Mouse (Mus musculus) left cerebral cortex, postnatal 25 days (tissue): Measurements from ENCODE around the gene Fkbp8. TPM values are rescaled to one million over a fixed set of nuclear protein-coding genes. Genes with fewer than 3 reads are reported as not detected.
A peak's percentile ranks its signal among the peaks of the same experiment; 100 is the strongest.

Source experiments
- DNase-seq, 2 experiments: peaks; one replicate each; pipeline ENCODE4 v3.0.0; 2022; ENCODE audit warnings: low spot score in 2 of 2, mixed read lengths in 1 of 2
- intact Hi-C: fragments of 180-260 bp; cut with DNase I; formaldehyde crosslinking; loops from one replicate; pipeline ENCODE4 v1.15.1; 2025
- total RNA-seq, 2 experiments: library from RNA; stranded (reverse); gene quantifications; 2 replicates each; pipeline ENCODE4 v1.2.3; 2021

The Fkbp8 gene
- 100 to 1,000 TPM; 403 TPM for total RNA-seq

DNA sequence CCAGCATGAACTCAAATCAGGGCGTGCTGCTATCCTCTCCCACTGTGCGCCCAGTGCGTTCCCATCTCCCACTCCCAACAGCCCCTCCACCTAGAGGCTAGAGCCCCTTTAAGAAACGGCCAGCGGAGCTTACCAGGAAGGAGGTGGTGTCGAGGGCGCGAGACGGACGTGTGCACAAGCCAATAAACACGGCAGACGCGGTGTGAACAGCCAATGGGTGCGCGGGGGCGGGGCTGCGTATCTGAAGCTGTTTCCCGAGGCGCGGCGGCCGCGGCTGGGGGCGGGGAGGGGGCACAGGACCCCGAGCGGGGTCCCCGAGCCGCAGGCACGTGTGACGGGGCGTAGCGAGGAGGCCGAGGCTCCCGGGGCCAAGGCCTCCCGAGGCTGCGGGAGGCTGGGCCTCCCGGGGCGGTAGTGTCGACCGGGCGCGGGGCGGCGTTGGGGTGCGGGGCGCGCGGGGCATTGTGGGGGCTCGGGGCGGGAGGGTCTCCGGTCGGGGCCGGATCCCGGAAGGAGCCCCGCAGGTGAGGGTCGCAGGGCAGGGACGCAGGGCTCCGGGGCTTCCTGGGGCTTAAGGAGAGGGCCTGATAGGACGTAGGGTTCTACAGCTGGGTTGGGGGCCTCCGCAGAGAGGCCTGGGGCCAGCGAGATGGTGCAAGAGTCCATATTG is at the start of gene Fkbp8, which contains the start of gene Kxd1:
Gene Fkbp8, plus strand, starts transcription at position 213 of the 670 bp plus-strand sequence.
Gene Kxd1, minus strand, starts transcription at position 445 of the 670 bp plus-strand sequence.
- peak; percentile 99 to 100 for DNase-seq
- intact Hi-C loops: no loop called here

DNA sequence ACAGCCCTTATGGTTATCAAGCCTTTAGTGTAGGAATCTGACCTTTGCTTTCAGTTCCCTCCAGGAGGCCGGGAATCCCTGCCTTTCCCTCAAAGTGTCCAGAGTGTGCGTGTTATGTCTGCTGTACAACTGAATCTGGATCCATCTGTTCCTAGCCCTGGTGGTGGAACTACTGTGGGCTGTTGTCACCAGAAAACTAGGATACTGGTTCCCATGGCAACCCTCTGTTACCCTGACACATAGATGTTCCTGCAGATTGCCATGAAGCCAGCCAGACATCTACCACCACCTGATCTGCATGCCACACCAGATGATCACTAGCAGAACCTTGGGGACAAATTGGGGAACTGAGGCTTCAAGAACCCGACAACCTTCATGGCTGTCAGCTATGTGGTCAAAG is 45.6 kb upstream of the Fkbp8 start:
- DNase-seq: peak; percentile 73 to 94
- intact Hi-C loops: no loop called here

DNA sequence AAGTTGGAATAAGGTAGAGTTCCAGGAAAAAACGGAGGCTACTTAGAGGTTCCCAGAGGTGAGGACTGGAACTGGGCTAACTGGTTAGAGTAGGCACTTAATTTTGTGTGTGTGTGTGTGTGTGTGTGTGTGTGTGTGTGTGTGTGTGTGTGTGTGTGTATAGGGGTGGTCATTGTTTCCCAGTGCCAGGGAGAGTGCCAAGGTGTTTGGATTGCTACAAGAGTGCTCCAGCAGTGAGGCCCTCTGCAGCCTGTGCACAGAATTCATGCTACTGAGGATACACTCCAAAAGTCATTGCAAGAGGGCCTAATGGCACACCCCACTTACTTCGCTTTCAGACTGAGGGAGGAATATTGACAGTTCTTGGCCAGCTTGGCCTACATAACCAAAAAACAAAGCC is 44.6 kb upstream of the Fkbp8 start:
- intact Hi-C loops: no loop called here
- DNase-seq: no peak

DNA sequence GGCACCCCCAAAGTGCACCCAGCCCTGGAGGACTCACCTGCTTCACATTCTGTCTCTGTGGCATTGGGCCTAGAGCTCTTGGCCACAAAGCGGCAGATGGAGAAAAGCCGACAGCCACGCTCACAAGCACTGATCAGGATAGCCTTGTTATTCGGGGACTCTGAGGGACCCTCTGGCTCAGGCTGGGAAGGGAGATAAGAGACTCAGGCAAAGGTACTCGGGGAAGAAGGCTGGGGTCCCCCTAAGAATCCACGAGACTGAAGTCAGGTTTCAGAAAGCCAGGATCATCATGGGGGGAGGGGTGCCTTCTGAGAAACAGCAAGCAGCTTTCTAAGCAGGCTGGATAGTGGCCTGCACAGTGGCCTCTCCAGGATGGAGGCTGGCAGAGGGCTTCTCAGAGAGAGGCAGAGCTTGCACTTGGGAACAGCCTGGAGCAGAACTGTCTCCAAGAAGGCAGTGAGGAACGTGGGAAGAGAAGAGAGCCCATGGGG is 41.3 kb upstream of the Fkbp8 start:
- intact Hi-C loops: loop anchor here (5.0 kb wide), 1 partner anchor 69 kb away; no protein-coding TSS in a partner anchor
- peak in 1 of 2 experiments; percentile 37 for DNase-seq

DNA sequence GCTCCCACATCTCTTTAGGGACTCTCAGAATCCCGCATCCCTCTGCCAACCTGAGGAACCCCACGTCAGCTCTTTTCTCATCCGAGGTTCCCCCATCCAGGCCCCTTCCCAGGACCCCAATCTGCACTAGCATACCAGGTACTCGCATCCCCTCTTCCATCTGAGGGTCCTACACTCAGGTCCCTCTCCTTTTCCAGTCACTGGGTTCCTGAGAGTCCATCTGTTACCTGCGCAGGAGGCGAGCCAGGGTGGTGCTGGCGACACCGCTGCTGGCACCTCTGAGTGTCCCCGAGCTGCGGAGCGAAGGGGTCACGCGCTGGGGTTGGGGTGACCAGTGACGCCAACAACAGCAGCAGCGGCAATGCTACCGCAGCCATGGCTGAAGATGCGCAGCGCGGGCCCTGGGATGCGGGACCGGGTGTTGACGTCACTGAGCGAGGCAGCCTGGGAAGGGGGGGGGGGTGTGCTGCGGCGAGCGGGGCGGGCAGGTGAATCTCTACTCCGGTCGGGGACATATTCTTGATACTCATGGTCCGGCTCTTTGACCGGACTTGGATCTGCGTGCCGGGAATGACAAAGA is 40.5 kb upstream of the Fkbp8 start, which contains the start of gene Tmem59l:
Gene Tmem59l, minus strand, starts transcription at position 418 of the 580 bp plus-strand sequence.
- peak; percentile 63 to 64 for DNase-seq
- intact Hi-C loops: loop anchor here (5.0 kb wide), 1 partner anchor 70 kb away; no protein-coding TSS in a partner anchor

DNA sequence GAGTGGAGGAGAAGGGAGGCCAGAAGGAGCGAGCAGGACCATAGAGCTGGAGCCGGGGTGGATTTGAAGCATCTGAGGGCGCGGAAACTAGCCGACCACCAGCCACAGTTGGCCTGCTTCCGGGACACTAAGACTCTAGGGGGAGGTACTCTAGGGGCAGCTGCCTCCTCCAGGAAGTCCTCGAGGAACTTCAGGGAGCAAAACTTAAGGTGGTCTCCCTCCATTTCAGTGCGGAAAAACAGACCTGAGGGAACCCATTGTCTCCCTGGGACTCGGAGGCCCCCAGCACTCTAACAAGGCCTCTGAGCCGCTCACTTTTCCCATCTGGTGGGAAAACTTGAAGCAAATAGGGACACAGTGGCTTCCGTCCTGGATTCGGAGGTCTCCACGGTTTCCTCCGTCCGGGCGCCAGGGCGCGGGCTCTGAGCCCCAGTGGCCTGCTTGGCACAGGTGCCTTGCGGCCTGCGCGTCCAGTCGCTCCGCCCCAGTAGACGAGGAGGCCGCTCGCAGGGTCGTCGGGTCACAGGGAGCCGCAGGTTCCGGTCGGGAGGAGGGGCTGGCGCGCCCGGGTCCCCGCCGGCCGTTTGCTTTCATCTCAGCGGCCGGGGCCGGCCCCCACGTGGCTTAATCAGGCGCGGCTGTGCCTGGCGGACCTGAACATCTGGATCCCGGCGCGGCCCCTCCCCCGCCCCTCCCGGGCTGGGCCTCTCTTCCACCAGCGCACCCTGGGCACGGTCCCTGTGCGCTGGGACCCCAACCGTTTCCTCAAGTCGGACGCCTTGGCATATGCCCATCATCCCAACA is 39.3 kb upstream of the Fkbp8 start:
- DNase-seq: no peak
- intact Hi-C loops: loop anchor here (5.0 kb wide), 1 partner anchor 71 kb away; no protein-coding TSS in a partner anchor

DNA sequence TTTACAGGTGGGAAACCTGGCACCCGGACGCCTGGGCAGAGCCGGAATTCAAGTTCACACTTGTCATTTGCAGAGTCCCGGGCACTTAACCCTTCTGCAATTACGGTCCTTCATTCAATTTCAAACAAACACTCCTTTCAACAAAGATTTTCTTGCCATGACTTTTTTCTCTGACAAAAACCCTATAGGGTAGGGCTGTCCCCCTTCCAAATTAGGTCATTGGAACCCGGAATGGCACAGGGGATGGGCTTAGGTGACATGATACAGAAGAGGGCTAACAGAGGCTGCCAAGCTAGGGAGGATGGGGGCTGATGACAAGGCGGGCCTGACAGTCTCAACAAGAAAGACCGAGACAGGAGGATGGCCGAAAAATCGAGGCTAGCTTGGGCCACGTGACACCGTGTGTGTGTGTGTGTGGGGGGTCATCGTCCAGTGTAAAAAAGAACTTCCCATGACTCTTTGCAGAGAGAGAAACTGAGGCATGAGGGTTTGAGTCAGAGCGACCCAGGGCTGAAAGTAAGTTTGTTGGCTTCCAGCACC is 38.5 kb upstream of the Fkbp8 start:
- intact Hi-C loops: loop anchor here (5.0 kb wide), 1 partner anchor 72 kb away; no protein-coding TSS in a partner anchor
- no peak for DNase-seq

DNA sequence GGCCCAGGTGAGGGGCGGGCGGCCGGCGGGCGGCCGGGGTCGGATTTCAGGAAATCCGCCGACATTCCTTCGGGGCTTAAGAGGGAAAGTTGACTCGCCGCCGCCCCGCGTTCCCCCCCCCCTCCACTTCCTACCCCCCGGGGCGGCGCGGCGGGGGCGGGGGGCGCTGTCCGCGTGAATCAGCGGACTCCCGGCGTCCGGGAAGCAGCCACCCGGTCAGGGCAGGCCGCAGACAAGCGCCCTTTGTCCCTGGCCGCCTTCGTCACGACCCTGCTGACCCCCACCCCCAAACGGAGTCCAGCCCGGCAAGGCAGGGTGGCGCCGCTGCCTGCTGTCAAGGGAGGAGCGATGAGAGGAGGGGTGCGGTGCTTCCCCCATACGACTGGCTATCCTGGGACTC is 37.9 kb upstream of the Fkbp8 start:
- intact Hi-C loops: loop anchor here (5.0 kb wide), 1 partner anchor 72 kb away; no protein-coding TSS in a partner anchor
- DNase-seq: no peak

DNA sequence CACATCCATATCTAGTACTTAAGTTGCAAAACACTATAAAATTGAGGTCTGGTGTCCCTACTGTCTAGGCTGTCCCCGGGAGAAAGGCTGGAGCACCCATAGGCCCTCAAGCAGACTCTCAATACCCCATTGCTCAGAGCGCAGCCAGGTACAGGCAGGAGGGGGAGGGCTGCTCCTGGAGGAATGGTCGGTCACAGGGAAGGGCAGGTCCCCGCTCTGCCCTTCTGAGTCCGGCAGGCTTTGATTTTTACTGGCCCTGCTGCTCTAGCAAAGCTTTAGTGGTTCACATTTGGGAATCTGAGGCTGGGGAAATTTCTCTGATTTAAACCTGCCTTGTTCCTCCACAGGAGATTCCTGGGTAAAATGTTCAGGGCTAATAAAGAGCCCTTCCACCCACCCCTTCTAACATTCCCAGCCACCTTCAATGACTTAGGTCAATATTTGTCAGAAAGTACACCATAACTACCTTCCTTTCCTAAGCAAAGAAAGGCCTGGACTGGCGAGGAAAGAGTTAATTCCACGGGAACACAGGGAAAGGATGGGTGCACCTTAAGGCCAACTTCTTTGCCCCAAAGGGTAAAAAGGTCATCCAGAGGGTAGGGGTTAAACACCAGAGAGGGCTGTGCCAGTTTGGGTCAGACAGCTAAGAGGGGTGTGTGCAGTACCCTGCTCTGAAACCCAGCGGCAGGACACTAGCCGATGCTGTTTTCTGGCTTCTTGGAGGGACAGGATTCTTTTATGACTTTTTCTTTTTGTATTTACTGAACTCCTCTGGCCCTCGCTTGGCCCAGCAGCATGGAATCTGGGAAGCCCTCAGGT is 37.3 kb upstream of the Fkbp8 start:
- intact Hi-C loops: no loop called here
- DNase-seq: no peak

DNA sequence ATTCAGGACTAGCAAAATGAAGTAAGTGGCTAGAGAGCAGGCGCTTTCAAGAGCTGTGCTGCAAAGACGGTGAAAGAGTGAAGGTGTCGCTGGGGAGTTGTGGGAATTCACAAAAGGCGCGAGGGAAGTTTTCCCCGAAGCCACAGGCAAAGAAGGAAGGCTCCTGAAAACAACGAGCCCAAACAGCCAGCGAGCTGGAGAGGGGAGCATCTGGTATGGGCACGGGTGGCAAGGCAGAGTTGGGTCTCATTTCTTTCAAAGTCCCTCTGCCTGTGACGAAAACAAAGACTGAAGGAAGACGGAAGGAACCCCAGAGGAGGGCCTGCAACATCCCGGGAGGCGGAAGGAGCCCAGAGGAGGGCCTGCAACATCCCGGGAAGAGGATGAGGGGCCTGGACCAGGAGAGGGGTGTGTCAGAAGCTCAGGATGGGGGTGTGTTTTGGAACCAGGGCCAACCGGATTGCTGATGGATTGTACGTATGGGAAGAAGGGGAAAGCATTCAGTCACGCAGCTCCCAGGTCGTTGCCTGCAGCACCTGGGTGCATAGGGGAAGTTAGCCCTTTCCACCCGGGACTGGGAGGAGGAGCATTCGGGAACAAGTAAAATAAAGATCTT is 36.5 kb upstream of the Fkbp8 start:
- DNase-seq: no peak
- intact Hi-C loops: no loop called here

DNA sequence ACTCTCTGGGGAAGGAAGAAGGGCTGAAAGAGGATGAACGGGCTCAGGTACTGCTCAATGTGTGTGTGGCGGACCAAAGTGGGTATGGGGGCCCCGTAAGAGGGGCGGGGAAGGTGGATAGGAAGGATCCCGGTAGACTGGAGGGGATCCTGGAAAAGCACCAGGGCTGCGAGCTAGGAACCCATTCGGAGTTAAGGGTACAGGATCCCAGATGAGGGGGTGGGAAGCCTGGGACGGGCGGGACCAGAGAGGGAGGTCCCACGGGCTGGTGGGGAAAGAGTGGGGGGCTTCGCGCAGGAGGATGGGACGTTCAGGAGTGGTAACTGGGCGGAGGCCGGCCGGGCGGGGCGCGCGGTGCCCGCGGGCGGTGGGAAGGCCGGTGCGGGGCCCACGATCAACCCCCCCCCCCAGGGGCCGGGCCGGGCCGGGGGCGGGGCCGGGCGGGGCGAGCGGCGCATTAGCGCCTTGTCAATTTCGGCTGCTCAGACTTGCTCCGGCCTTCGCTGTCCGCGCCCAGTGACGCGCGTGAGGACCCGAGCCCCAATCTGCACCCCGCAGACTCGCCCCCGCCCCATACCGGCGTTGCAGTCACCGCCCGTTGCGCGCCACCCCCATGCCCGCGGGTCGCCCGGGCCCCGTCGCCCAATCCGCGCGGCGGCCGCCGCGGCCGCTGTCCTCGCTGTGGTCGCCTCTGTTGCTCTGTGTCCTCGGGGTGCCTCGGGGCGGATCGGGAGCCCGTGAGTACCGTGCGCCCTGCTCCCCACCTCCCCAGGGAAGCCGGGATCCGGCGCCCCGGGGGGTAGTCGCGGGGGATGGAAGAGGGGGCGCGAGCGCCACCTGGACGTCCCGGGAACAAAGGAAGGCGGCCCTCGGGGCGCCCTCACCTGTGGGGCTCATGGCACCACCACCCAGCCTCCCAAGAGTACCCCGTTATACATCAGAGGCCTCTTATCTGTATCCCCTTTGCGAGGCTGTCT is 34.6 kb upstream of the Fkbp8 start, which contains the start of gene Crlf1:
Gene Crlf1, plus strand, starts transcription at position 495 of the 977 bp plus-strand sequence.
- intact Hi-C loops: no loop called here
- no peak for DNase-seq

DNA sequence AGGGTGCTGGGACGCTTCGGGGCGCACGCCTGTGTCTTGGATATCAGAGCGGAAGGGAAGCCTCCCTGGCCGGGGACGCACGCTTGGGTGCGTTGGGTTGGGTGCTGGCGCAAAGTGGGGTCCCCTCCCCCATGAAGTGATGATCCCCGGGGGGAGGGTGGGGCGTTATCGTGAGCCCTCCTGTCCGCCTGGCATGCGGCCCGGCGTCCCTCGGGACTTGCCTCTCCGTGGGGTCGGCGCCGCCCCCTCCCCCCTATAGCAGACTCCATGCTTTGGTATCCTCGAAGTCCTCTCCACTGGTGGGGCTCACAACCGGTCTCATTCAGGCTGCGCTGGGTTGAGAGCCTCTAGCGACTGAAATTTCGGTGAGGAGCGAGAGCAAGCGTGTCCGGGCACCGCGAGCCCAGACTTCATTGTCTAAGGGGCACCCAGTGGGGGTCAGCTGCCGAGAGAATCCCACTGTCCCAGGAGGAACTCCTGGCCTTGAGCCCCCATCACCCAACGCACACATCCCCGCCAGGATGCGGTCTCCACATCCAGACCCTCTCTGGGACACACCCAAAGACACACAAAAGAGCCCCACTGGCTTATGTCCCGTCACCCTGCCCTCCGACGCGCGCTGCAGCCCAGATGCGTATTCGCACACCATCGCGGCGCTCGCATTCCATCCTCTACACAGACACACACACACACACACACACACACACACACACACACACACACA is 33.7 kb upstream of the Fkbp8 start:
- intact Hi-C loops: no loop called here
- no peak for DNase-seq

DNA sequence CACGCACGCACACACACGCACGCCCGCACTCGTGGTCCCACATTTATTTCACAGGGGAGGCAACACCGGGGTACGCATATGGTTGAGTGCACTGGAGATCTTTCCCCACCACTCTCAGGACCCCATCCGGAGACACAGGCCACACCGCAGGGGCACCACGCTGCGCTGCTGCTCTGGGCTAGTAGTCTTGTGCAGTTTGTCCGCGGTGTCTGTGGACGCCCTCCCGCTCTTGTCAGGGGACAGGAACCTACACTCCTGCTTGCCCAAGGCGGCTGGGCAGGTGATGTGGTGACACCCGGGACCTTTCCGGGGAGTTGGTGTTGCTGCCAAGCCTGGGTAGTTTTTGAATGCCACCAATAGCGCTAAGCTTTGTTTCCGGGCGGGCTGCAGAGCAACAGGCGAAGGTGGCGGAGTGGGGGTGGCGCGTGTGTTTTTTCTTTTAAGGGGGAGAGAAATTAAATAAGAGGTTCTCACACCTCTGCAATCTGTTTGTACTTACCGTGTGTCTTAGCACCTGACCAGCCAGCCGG is 33.0 kb upstream of the Fkbp8 start:
- intact Hi-C loops: no loop called here

DNA sequence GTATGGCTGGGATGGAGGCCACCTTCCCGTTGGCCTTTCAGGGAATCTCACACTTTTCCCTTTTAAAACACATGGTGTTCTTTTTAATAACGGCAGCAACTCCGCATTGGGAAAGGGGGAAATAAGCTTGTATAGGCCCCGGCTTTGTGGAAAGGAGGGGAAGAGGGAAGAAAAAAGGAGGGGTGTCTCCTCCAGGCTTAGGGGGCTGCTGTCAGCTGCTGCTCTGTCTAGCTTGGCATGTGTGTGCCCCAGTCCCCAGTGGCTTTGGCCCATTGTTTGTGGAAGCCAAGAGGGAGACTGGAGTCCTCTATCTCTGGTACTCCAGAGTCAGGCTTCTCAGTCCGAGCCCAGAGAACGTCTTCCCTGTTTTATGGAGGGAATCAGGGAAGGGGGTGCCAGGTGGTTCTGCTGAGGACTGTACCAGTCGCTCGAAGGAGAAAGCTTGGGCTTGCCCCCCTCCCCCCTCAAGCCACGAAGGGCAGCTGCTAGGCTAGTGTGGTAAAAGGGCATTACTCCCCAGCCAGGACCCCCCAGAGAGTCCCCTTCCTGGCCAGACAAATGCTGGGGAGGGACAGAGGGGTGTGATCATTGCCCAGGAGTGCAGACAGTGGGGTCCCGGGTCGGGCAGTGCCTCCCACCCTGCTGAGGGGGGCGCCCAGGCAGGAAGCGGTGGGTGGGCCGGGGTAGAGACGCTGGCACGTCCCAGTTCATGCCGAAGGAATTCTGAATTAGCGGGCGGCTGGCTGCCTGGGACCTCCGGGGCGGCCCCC is 32.3 kb upstream of the Fkbp8 start:
- no peak for DNase-seq
- intact Hi-C loops: no loop called here

More for the DNA sequence above, 33.0 kb upstream of the Fkbp8 start:
- no peak for DNase-seq

DNA sequence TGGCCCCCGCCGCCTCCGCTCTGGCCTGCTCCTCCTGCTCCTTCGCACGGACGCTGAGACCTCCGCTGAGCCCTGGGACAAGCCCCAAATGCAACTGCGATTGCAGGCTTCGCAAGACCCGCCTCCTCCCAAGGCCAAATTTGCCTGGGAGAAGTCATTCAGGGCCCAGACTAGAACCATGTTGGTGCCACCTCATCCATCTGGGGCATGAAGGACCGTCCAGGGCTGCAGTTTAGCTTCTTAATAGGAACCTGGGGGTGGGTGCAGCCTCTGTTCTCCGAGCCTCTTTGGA is 31.8 kb upstream of the Fkbp8 start:
- intact Hi-C loops: no loop called here

More for the DNA sequence above, 31.8 kb upstream of the Fkbp8 start:
- no peak for DNase-seq
